Comparison of ENCODE assay signal across 16 mouse cellular contexts in the genomic region with DNA sequence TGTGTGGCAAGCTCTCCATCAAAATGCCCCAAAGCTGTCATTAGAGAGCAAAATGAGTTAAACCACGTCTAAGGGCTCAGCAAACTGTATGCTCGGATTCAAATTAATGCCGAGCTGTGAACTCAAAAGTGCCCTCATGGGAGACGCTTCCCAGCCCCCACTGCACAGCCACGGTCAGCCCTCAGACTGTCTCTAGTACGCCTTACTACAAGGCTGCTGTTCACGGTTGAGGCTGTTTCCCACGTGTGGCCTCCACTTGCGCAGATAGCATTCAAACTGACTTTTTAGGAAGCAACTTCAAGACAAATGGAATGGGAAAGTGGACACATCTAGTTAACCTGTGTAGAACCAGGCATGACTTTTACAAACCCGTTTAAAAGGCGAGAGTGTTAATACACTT.
DNase-seq lines count a peak whose midpoint lies in the region; ATAC-seq lines count a peak whose summit lies in the region.
"Had no signal": no experiment of that assay in that cellular context is flagged by ENCODE, and none has a peak within 500 bp of the region (broad histone marks: within the 10 kb centered on the region; RNA-seq: fewer than 3 reads in every experiment).

No protein-coding gene starts in this region.

- intact Hi-C loops in gastrocnemius, postnatal 14 days (cut with DNase I; ENCODE audit: low total_unique reads), result no loop called here

- no peaks in the 10 kb centered on the region for H3K36me3 ChIP-seq in hindbrain, embryonic 11.5 days (ENCODE audit: control insufficient read depth, insufficient read depth, low read length)
- no peaks in the 10 kb centered on the region for H3K36me3 ChIP-seq in hindbrain, embryonic 13.5 days
- no peaks in the 10 kb centered on the region for H3K36me3 ChIP-seq in neural tube, embryonic 15.5 days
- no peaks in the 10 kb centered on the region for H3K36me3 ChIP-seq in embryonic facial prominence, embryonic 12.5 days
- H3K36me3 ChIP-seq: forebrain, embryonic 10.5 days; liver, embryonic 15.5 days had no signal

- ATAC-seq in hindbrain, embryonic 11.5 days (ENCODE audit: low FRiP score), result no peak
- no peak for ATAC-seq in hindbrain, embryonic 13.5 days (ENCODE audit: low FRiP score)
- ATAC-seq in neural tube, embryonic 15.5 days (ENCODE audit: low FRiP score), result no peak
- no peak for ATAC-seq in embryonic facial prominence, embryonic 12.5 days (ENCODE audit: insufficient number of reproducible peaks, insufficient read depth, low FRiP score, low TSS enrichment)
- ATAC-seq: CD4-positive, CD25-positive, alpha-beta regulatory T cell, adult 4 months; Patski had no signal

- no peaks in the 10 kb centered on the region for H3K9me3 ChIP-seq in hindbrain, embryonic 11.5 days (ENCODE audit: control insufficient read depth, low read length)
- H3K9me3 ChIP-seq in hindbrain, embryonic 13.5 days, result no peaks in the 10 kb centered on the region
- no peaks in the 10 kb centered on the region for H3K9me3 ChIP-seq in neural tube, embryonic 15.5 days (replicated peaks)
- H3K9me3 ChIP-seq in embryonic facial prominence, embryonic 12.5 days, result no peaks in the 10 kb centered on the region
- H3K9me3 ChIP-seq: forebrain, embryonic 10.5 days; liver, embryonic 15.5 days had no signal

- peak; percentile 18 for DNase-seq in hindbrain, embryonic 11.5 days (ENCODE audit: low spot score)
- peak; percentile 19 for DNase-seq in neural tube, embryonic 10.5 days (ENCODE audit: extremely low spot score, low spot score)
- peak; percentile 27 for DNase-seq in retina, embryonic 14.5 days (ENCODE audit: low spot score)
- DNase-seq in gastrocnemius, postnatal 14 days, result no peak
- no peak for DNase-seq in yolk sac, embryonic 10.5 days (ENCODE audit: low spot score)
- DNase-seq: adrenal gland, postnatal 36 days; cerebellum, adult 11 months; spleen, adult 18-20 months had no signal

- 43% methylated on average over 11 of the region's 11 CpGs for WGBS in hindbrain, embryonic 11.5 days
- 40% methylated on average over 11 of the region's 11 CpGs for WGBS in hindbrain, embryonic 13.5 days
- WGBS in neural tube, embryonic 15.5 days, result 45% methylated on average over 11 of the region's 11 CpGs
- 21% methylated on average over 11 of the region's 11 CpGs for WGBS in embryonic facial prominence, embryonic 12.5 days

- no peak overlapping the region for H3K27ac ChIP-seq in hindbrain, embryonic 11.5 days (ENCODE audit: low read depth, low read length)
- no peak overlapping the region for H3K27ac ChIP-seq in hindbrain, embryonic 13.5 days
- H3K27ac ChIP-seq in neural tube, embryonic 15.5 days (replicated peaks), result no peak overlapping the region
- H3K27ac ChIP-seq in embryonic facial prominence, embryonic 12.5 days, result no peak overlapping the region
- H3K27ac ChIP-seq: forebrain, embryonic 10.5 days; layer of hippocampus, adult 2 months; liver, embryonic 15.5 days had no signal

- H3K4me3 ChIP-seq in hindbrain, embryonic 11.5 days (ENCODE audit: low read depth, low read length), result no peak overlapping the region
- no peak overlapping the region for H3K4me3 ChIP-seq in hindbrain, embryonic 13.5 days
- no peak overlapping the region for H3K4me3 ChIP-seq in neural tube, embryonic 15.5 days (replicated peaks)
- no peak overlapping the region for H3K4me3 ChIP-seq in embryonic facial prominence, embryonic 12.5 days
- H3K4me3 ChIP-seq: forebrain, embryonic 10.5 days; layer of hippocampus, adult 2 months; liver, embryonic 15.5 days had no signal

- no peak overlapping the region for H3K9ac ChIP-seq in hindbrain, embryonic 11.5 days (ENCODE audit: low read depth, low read length)
- H3K9ac ChIP-seq in hindbrain, embryonic 13.5 days, result no peak overlapping the region
- H3K9ac ChIP-seq in neural tube, embryonic 15.5 days (replicated peaks), result no peak overlapping the region
- 0 out of 2 replicates have a peak overlapping the region, but pooled peaks have one; percentile 10 for H3K9ac ChIP-seq in embryonic facial prominence, embryonic 12.5 days
- H3K9ac ChIP-seq: liver, embryonic 15.5 days had no signal

- H3K4me2 ChIP-seq in hindbrain, embryonic 11.5 days (replicated peaks; ENCODE audit: low read depth, low read length), result no peak overlapping the region
- no peak overlapping the region for H3K4me2 ChIP-seq in hindbrain, embryonic 13.5 days
- no peak overlapping the region for H3K4me2 ChIP-seq in neural tube, embryonic 15.5 days
- peak overlapping the region; percentile 17; the same call in 1 of the 2 replicates for H3K4me2 ChIP-seq in embryonic facial prominence, embryonic 12.5 days (replicated peaks)
- H3K4me2 ChIP-seq: liver, embryonic 15.5 days had no signal

- no peaks in the 10 kb centered on the region for H3K27me3 ChIP-seq in hindbrain, embryonic 11.5 days (ENCODE audit: control insufficient read depth, insufficient read depth, low read length)
- no peaks in the 10 kb centered on the region for H3K27me3 ChIP-seq in hindbrain, embryonic 13.5 days
- H3K27me3 ChIP-seq in neural tube, embryonic 15.5 days (replicated peaks), result no peaks in the 10 kb centered on the region
- H3K27me3 ChIP-seq in embryonic facial prominence, embryonic 12.5 days, result no peaks in the 10 kb centered on the region
- H3K27me3 ChIP-seq: liver, embryonic 15.5 days had no signal

- 0 out of 2 replicates have a peak, but pooled peaks cover 2% of the 10 kb centered on the region for H3K4me1 ChIP-seq in hindbrain, embryonic 11.5 days (replicated peaks; ENCODE audit: control insufficient read depth, insufficient read depth, low read length)
- peaks cover 7% of the 10 kb centered on the region for H3K4me1 ChIP-seq in hindbrain, embryonic 13.5 days (replicated peaks)
- peaks cover 6% of the 10 kb centered on the region; the same call in 1 of the 2 replicates for H3K4me1 ChIP-seq in neural tube, embryonic 15.5 days
- H3K4me1 ChIP-seq in embryonic facial prominence, embryonic 12.5 days, result peaks cover 10% of the 10 kb centered on the region; the same call in 1 of the 2 replicates
- H3K4me1 ChIP-seq: liver, embryonic 15.5 days had no signal

Comparison
In these comparisons a context has a peak if more than half of its experiments do, and no peak if none do; other contexts are left out.
1. DNase-seq: peak in hindbrain, embryonic 11.5 days (single experiment), neural tube, embryonic 10.5 days (single experiment) and retina, embryonic 14.5 days (single experiment); none in gastrocnemius, postnatal 14 days (single experiment) and yolk sac, embryonic 10.5 days (single experiment).